Mouse (Mus musculus) stomach, embryonic 16.5 days (tissue): ENCODE results near the gene B3gnt7. TPM values are rescaled to one million over a fixed set of nuclear protein-coding genes. Genes with fewer than 3 reads are reported as not detected.

Experiments
- ATAC-seq: fragments of 200-750 bp; cut with Nextera tagmentation; 2 replicates; pipeline ENCODE4 v1.8.0; 2017; ENCODE audit warnings: moderate number of reproducible peaks, moderate TSS enrichment; ENCODE audit not compliant: insufficient read depth, low FRiP score
- H3K27ac ChIP-seq: fragments of 300-500 bp; sonication (generic); 2 replicates; pipeline ENCODE4 v1.5.1; 2014; ENCODE audit warnings: low read length
- H3K27me3 ChIP-seq: fragments of 300-500 bp; sonication (generic); 2 replicates; pipeline ENCODE4 v1.6.1; 2014; ENCODE audit warnings: low read length, control low read depth, mixed read lengths; ENCODE audit not compliant: control insufficient read depth, insufficient read depth
- H3K36me3 ChIP-seq: fragments of 300-500 bp; sonication (generic); 2 replicates; pipeline ENCODE4 v1.6.1; 2014; ENCODE audit warnings: low read length; ENCODE audit not compliant: control insufficient read depth, insufficient read depth
- H3K4me1 ChIP-seq: fragments of 300-500 bp; sonication (generic); 2 replicates; pipeline ENCODE4 v1.6.1; 2014; ENCODE audit warnings: low read length, control low read depth, mixed read lengths; ENCODE audit not compliant: control insufficient read depth, insufficient read depth
- H3K4me2 ChIP-seq: fragments of 300-500 bp; sonication (generic); 2 replicates; pipeline ENCODE4 v1.6.1; 2014; ENCODE audit warnings: low read depth, low read length, mixed read lengths
- H3K4me3 ChIP-seq: fragments of 300-500 bp; sonication (generic); replicated peaks from 2 replicates; pipeline ENCODE4 v1.5.1; 2014; ENCODE audit warnings: mild to moderate bottlenecking, low read length
- H3K9ac ChIP-seq: fragments of 300-500 bp; sonication (generic); 2 replicates; pipeline ENCODE4 v1.6.1; 2014; ENCODE audit warnings: low read length
- H3K9me3 ChIP-seq: fragments of 300-500 bp; sonication (generic); replicated peaks from 2 replicates; pipeline ENCODE4 v1.6.1; 2016; ENCODE audit warnings: low read length, control low read depth; ENCODE audit not compliant: control insufficient read depth
- WGBS: fragments of 180-500 bp; shearing (Covaris S2); extraction: QIAGEN DNeasy Blood & Tissue Kit; methylation state at CpG from one replicate; pipeline ENCODE4 v1.1.7; 2014; 5-methylcytosine and 5-hydroxymethylcytosine counted together
- polyA plus RNA-seq: library from polyadenylated mRNA; unstranded; fragments of >200 nt; fragmentation: Nextera tagmentation; extraction: Ambion mirVana; gene quantifications from 2 replicates; pipeline ENCODE4 v1.2.1, GENCODE M21; 2015

The B3gnt7 gene
- polyA plus RNA-seq, 1 experiment from 2014 or later = 4.8 TPM

DNA sequence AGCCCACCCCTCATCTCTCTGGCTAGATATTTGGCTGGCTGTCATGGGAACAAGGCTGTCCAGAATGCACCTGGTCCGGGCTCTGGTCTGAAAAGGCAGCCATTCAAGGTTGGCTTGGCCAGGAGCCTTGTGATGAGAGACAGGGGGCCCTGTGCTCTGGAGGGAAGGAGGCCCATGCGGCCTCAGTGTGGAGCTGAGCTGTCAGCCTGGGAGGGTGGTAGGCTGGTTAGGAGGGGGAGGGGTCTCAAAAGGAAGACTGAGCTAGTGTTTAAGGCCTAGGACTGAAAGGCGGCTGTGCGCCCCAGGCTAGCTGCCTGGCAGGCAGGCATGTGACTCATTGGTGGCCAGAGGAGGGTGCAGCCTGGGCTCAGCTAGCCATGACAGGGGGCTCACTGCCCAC lies 8.2 kb upstream of the B3gnt7 start:
- H3K27ac ChIP-seq = no peak overlapping the region
- peak; percentile 12; the same call in 1 of the 2 replicates for ATAC-seq
- no peak overlapping the region for H3K9ac ChIP-seq
- H3K36me3 ChIP-seq = no peaks in the 10 kb centered on the region
- H3K9me3 ChIP-seq = no peaks in the 10 kb centered on the region
- no peaks in the 10 kb centered on the region for H3K27me3 ChIP-seq
- H3K4me1 ChIP-seq = no peaks in the 10 kb centered on the region
- 45% methylated on average over 4 of the region's 4 CpGs for WGBS
- H3K4me3 ChIP-seq = no peak overlapping the region
- H3K4me2 ChIP-seq = no peak overlapping the region

DNA sequence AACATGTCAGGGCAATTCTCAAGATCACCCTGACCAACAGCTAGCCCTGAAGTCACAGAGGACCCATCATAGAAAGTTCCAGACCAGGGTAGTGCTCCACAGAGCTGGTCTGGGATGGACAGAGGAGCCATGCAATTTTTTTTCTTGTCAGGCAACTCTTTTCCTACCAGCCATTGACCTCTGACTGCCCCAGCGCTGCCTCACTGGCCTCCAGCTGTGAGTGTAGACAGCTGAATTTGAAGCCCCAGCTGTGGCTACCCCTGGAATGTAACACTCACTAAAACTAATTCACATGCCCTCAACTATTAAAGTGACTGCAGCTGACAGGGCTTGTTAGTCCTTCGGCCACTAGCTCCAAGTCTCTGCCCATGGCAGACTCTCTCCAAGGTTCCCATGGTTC lies 2.5 kb upstream of the B3gnt7 start:
- Histone ChIP-seq H3K9me3 (no peaks in the 10 kb centered on the region), H3K9ac (no peak overlapping the region), H3K4me3 (no peak overlapping the region), H3K27me3 (0 out of 2 replicates have a peak, but pooled peaks cover 6% of the 10 kb centered on the region), H3K4me1 (peaks cover 10% of the 10 kb centered on the region), H3K4me2 (no peak overlapping the region), H3K36me3 (no peaks in the 10 kb centered on the region), H3K27ac (no peak overlapping the region)
- WGBS = 68% methylated on average over 2 of the region's 2 CpGs
- no peak for ATAC-seq

DNA sequence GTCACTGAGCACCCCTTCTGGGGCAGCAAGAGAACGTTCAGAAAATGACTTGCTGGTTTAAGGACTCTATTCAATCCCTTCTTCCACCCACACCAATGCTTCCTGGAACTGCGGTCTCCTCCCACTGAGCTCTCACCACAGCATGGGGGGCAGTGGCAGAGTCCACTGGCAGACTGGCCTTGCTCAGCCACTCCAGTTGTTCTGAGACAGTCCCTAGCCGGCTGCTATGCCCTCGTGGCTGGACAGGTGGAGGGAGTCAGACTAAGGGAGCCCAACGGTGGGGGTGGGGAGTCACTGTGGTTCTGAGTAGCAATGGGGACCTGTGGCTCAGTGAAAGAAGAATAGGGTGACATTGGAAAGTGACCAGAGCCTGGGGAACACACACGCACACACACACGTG lies 1.9 kb upstream of the B3gnt7 start:
- WGBS = 53% methylated on average over 7 of the region's 7 CpGs
- Histone ChIP-seq H3K36me3 (no peaks in the 10 kb centered on the region), H3K27me3 (0 out of 2 replicates have a peak, but pooled peaks cover 6% of the 10 kb centered on the region), H3K9ac (no peak overlapping the region), H3K27ac (no peak overlapping the region), H3K4me2 (no peak overlapping the region), H3K9me3 (no peaks in the 10 kb centered on the region), H3K4me3 (no peak overlapping the region), H3K4me1 (peaks cover 10% of the 10 kb centered on the region)
- no peak for ATAC-seq

DNA sequence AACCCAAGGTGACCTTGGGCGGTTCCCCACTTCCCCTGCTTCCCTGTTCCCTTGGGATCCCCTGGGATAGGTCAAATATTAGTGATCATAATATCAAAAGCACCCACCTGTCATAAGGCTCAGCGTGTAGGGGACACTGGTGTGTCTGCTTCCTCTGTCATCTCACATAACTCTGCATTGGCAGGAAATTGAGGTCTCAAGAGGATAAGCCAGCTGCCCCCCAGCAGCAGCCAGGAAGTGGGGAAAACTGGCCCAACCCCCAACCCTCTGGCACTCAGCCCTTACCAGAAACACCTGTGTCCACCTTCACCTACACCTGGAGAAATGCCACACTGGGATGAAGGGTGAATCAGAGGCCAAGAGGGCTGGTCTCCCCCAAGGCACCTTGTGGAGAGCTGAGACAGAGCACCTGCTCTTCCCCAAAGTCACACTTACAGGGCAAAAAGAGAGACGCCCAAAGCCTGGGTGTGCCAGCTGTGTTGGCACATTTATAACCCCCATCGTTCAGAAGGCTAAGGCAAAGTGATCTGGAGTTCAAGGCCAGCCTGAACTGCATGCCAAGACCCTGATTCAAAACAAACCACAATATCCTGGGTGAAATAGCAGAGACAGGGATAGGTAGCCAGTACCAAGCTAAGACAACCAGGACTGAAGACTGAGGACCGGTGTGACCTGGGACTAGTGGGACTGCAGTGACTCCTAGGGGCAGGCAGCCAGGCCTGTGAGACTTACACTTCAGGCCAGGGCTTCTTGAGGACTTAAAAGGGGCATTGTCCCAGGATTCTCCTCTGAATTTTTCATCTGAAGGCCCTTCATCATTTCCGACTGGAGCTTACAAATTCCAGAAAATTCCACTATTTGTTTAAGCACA lies 1.2 kb upstream of the B3gnt7 start:
- 0 out of 2 replicates have a peak, but pooled peaks cover 6% of the 10 kb centered on the region for H3K27me3 ChIP-seq
- no peak overlapping the region for H3K4me2 ChIP-seq
- 51% methylated on average over 6 of the region's 6 CpGs for WGBS
- H3K36me3 ChIP-seq = no peaks in the 10 kb centered on the region
- peaks cover 10% of the 10 kb centered on the region for H3K4me1 ChIP-seq
- H3K4me3 ChIP-seq = no peak overlapping the region
- no peak for ATAC-seq
- H3K27ac ChIP-seq = no peak overlapping the region
- H3K9ac ChIP-seq = no peak overlapping the region
- H3K9me3 ChIP-seq = no peaks in the 10 kb centered on the region

DNA sequence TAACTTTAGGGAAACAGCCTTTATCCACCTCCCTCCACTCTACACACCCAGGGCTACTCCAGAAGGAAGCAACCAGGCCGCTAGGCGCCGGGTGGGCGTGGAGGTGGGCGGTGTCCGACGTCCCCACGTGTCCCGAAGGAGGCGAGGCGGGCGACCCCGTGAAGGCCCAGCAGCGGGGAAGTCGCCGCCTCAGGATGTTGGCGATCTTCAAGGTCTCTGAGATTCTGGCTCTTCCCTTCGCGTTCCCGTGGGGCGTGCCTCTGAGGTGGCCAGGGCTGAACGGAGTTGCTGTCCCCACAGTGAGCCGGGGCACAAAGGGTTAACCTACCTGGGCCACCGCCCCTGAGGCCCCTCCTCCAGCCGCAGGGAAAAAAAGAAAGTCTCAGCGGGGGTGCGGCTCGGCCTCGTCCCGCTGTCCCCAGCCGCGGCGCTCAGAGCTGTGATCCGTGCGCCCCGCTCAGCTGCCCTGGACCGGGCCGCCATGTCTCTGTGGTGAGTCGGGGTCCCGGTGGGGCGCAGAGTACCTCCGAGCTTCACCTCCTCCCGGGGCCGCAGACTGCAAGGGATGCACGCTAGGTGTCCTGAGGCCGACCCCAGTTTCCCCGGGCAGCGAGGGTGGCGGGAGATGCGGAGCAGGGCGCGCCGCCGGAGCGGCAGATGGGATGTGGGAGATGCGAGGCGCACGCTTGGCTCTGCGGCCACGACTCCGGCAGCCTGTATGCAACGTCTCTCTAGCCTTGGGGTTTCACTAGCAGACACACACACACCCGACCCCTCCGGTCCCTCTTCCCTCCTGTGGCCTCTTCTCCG lies 636 bp downstream of the B3gnt7 start:
- peak overlapping the region; percentile 77 for H3K9ac ChIP-seq
- 0 out of 2 replicates have a peak, but pooled peaks cover 6% of the 10 kb centered on the region for H3K27me3 ChIP-seq
- peak overlapping the region; percentile 98 for H3K4me2 ChIP-seq
- peaks cover 10% of the 10 kb centered on the region for H3K4me1 ChIP-seq
- H3K9me3 ChIP-seq = no peaks in the 10 kb centered on the region
- peak overlapping the region; percentile 65 for H3K4me3 ChIP-seq
- H3K36me3 ChIP-seq = no peaks in the 10 kb centered on the region
- ATAC-seq = peak; percentile 86
- H3K27ac ChIP-seq = no peak overlapping the region
- under 1% methylated on average over 65 of the region's 65 CpGs for WGBS

DNA sequence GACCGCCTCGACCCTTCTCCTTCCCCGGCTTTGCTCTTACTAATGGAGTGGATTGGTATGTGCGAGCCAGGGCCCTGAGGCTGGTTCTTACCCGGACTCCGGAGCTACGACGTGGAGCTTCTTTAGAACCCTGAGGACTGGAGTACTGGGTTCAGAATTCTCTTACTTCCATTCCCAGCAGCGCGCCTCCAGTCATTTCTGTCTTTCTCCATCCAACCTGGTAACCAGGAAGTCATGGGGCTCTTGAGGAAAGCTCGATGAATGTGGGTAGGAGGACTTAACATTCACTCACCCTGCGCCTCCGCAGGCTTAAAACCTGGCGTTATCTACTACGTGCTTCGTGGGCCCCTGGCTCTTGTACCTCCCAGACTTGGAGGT lies 1.2 kb downstream of the B3gnt7 start:
- Histone ChIP-seq H3K9ac (peak overlapping the region; percentile 77), H3K27ac (no peak overlapping the region), H3K4me1 (peaks cover 10% of the 10 kb centered on the region), H3K36me3 (no peaks in the 10 kb centered on the region), H3K9me3 (no peaks in the 10 kb centered on the region), H3K4me3 (peak overlapping the region; percentile 65), H3K4me2 (peak overlapping the region; percentile 98), H3K27me3 (0 out of 2 replicates have a peak, but pooled peaks cover 6% of the 10 kb centered on the region)
- ATAC-seq = no peak
- 4% methylated on average over 16 of the region's 16 CpGs for WGBS

DNA sequence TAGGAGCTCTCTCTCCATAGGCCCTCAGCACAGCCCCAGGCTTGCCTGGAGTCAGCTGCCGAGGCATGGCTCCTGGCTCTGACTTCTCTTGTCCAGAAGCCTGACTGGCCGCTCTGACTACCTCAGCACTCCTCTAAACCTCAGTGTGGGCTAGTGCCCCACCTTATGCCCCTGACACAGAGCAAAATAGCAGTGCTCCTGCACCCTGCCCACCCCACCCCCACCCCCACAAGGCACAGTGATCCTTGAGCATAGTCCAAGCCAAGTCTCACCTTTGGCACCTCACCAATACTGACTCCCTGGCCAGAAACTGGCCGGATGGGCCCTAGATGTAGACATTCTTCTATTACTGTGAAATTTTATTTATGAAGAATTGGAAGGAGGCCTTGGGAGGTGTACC lies 4.1 kb downstream of the B3gnt7 start:
- no peak for ATAC-seq
- 84% methylated on average over 3 of the region's 3 CpGs for WGBS
- H3K4me2 ChIP-seq = no peak overlapping the region

DNA sequence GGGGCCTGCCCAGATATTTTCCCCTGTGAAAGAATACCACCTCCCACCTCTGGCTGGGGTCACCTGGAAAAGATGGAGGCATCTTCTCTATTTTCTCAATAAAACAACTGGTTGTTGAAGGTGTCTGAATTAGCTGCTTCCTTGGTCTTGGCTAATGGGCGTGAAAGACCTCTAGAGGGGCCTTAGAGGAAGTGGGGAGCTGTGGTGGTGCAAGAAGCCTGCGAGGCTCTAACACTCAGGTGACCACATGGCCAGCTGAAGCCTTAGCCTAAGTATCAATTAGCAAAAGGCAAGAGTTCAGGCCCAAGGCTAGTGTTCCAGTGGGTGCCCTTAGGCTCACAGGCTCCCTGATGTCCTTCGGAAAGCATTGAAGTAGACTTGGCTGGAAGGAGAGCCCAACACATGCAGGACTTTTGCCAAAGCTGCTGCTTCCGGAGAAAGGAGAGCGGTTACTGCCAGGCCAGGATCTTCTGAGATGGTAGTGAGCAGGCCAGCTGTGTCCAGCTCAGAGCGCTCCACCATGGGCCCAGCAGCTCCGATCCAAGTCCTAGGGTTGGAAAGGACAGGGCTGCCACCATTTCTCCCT lies 4.6 kb downstream of the B3gnt7 start:
- WGBS = 88% methylated on average over 7 of the region's 7 CpGs
- Histone ChIP-seq H3K9ac (no peak overlapping the region), H3K27me3 (0 out of 2 replicates have a peak, but pooled peaks cover 6% of the 10 kb centered on the region), H3K36me3 (no peaks in the 10 kb centered on the region), H3K4me2 (no peak overlapping the region), H3K9me3 (no peaks in the 10 kb centered on the region), H3K27ac (no peak overlapping the region), H3K4me1 (peaks cover 10% of the 10 kb centered on the region), H3K4me3 (no peak overlapping the region)
- ATAC-seq = no peak

More for the DNA sequence above, 4.1 kb downstream of the B3gnt7 start:
- H3K4me3 ChIP-seq = no peak overlapping the region
- H3K4me1 ChIP-seq = peaks cover 10% of the 10 kb centered on the region
- no peak overlapping the region for H3K9ac ChIP-seq
- no peak overlapping the region for H3K27ac ChIP-seq
- H3K9me3 ChIP-seq = no peaks in the 10 kb centered on the region
- no peaks in the 10 kb centered on the region for H3K36me3 ChIP-seq
- H3K27me3 ChIP-seq = 0 out of 2 replicates have a peak, but pooled peaks cover 6% of the 10 kb centered on the region
